Mouse (Mus musculus): ENCODE data around the gene Snx33. TPM values are rescaled to one million over a fixed set of nuclear protein-coding genes. Genes with fewer than 3 reads are reported as not detected.

Gene Snx33
- polyA plus RNA-seq, 1 experiment from 2014 or later = 6.0 TPM

GRCm38 (mm10) chr9:56868292-56868691, 59.9 kb downstream of the Snx33 start:
- H3K4me2 ChIP-seq = no peak overlapping the region; the same call in 1 of the 2 replicates
- no peaks in the 10 kb centered on the region for H3K9me3 ChIP-seq
- peak; percentile 82; the same call in 1 of the 2 replicates for ATAC-seq (ENCODE audit: low FRiP score)
- H3K36me3 ChIP-seq (replicated peaks) = no peaks in the 10 kb centered on the region
- peaks cover 22% of the 10 kb centered on the region for H3K4me1 ChIP-seq
- no peak overlapping the region for H3K9ac ChIP-seq
- no peak overlapping the region for H3K4me3 ChIP-seq (replicated peaks)
- peaks cover 33% of the 10 kb centered on the region for H3K27me3 ChIP-seq
- 43% methylated on average over 6 of the region's 6 CpGs for WGBS
- H3K27ac ChIP-seq = peak overlapping the region; percentile 61; the same call in 1 of the 2 replicates

Other genes with a start within 250 kb of the Snx33 start
- gene Lingo1, start 131.9 kb downstream of the Snx33 start, polyA plus RNA-seq (2016; fragmentation: Nextera tagmentation; extraction: Ambion mirVana) = 9.4 and 10.5 TPM in 2 replicates
- gene Odf3l1, start 63.7 kb downstream of the Snx33 start, polyA plus RNA-seq (2016; fragmentation: Nextera tagmentation; extraction: Ambion mirVana) = not detected in 2 replicates
- gene Cspg4, start 63.3 kb downstream of the Snx33 start, polyA plus RNA-seq (2016; fragmentation: Nextera tagmentation; extraction: Ambion mirVana) = 3.0 and 3.8 TPM in 2 replicates
- 69.6 and 71.4 TPM in 2 replicates for gene Imp3, start 9.1 kb upstream of the Snx33 start, polyA plus RNA-seq (2016; fragmentation: Nextera tagmentation; extraction: Ambion mirVana)
- 25.7 and 27.6 TPM in 2 replicates for gene Snupn, start 22.5 kb upstream of the Snx33 start, polyA plus RNA-seq (2016; fragmentation: Nextera tagmentation; extraction: Ambion mirVana)
- 26.1 and 27.4 TPM in 2 replicates for gene Ptpn9, start 66.6 kb upstream of the Snx33 start, polyA plus RNA-seq (2016; fragmentation: Nextera tagmentation; extraction: Ambion mirVana)
- 42.1 and 52.7 TPM in 2 replicates for gene Sin3a, start 143.7 kb upstream of the Snx33 start, polyA plus RNA-seq (2016; fragmentation: Nextera tagmentation; extraction: Ambion mirVana)
- gene Man2c1, start 202.3 kb upstream of the Snx33 start, polyA plus RNA-seq (2016; fragmentation: Nextera tagmentation; extraction: Ambion mirVana) = 50.8 and 52.1 TPM in 2 replicates
- 6.1 TPM in 2 replicates for gene Neil1, start 219.9 kb upstream of the Snx33 start, polyA plus RNA-seq (2016; fragmentation: Nextera tagmentation; extraction: Ambion mirVana)
- gene Commd4, start 230.0 kb upstream of the Snx33 start, polyA plus RNA-seq (2016; fragmentation: Nextera tagmentation; extraction: Ambion mirVana) = 108 TPM in 2 replicates

Data from forebrain, embryonic 12.5 days (tissue).